Mouse (Mus musculus): ENCODE data around the gene Slc25a25. TPM values are rescaled to one million over a fixed set of nuclear protein-coding genes. Genes with fewer than 3 reads are reported as not detected.
"Not testable (repeated sequence)": the region's sequence is repeated elsewhere in the genome, so short reads cannot be mapped to it uniquely, and the experiment has no call there.

The Slc25a25 gene
- 7.3 and 7.9 TPM in 2 replicates for polyA plus RNA-seq (2012; ENCODE audit: insufficient read depth, low replicate concordance)

GRCm38 (mm10) chr2:32450881-32451844, at the start of gene Slc25a25:
TSS of gene Slc25a25 (minus strand) at chr2:32451445.
- peaks cover 28% of the 10 kb centered on the region for H3K36me3 ChIP-seq (replicated peaks; ENCODE audit: low read length)
- H3K4me3 ChIP-seq (replicated peaks) = peak within 1 kb of the TSS; percentile 97
- H3K9me3 ChIP-seq = no peaks in the 10 kb centered on the region
- no peaks in the 10 kb centered on the region for H3K27me3 ChIP-seq (replicated peaks)
- peaks cover 72% of the 10 kb centered on the region for H3K4me1 ChIP-seq
- TF ChIP-seq GATA1 (IDR thresholded peaks at IDR 0.05; ENCODE audit: borderline replicate concordance, low read length) = no peak
- TF ChIP-seq FLI1 (IDR thresholded peaks at IDR 0.05; ENCODE audit: low read length) = peak; percentile 8; the same call in 1 of the 2 replicates

- TF ChIP-seq FLI1 (IDR thresholded peaks at IDR 0.05; ENCODE audit: low read length) = no peak
- TF ChIP-seq GATA1 (IDR thresholded peaks at IDR 0.05; ENCODE audit: borderline replicate concordance, low read length) = no peak
- peaks cover 6% of the 10 kb centered on the region for H3K36me3 ChIP-seq (replicated peaks; ENCODE audit: low read length)
- H3K4me1 ChIP-seq = peaks cover 58% of the 10 kb centered on the region
- peaks cover 12% of the 10 kb centered on the region for H3K9me3 ChIP-seq
- H3K4me3 ChIP-seq (replicated peaks) = no peak overlapping the region
- peaks cover 8% of the 10 kb centered on the region for H3K27me3 ChIP-seq (replicated peaks)
These were observed 49.2 kb upstream of the Slc25a25 start for GRCm38 (mm10) chr2:32500461-32500860.

- TF ChIP-seq GATA1 (IDR thresholded peaks at IDR 0.05; ENCODE audit: borderline replicate concordance, low read length) (no peak), FLI1 (IDR thresholded peaks at IDR 0.05; ENCODE audit: low read length) (no peak)
- peaks cover 6% of the 10 kb centered on the region for H3K36me3 ChIP-seq (replicated peaks; ENCODE audit: low read length)
- peaks cover 12% of the 10 kb centered on the region for H3K9me3 ChIP-seq
- peaks cover 12% of the 10 kb centered on the region for H3K27me3 ChIP-seq (replicated peaks)
- H3K4me3 ChIP-seq (replicated peaks) = peak overlapping the region; percentile 62
- H3K4me1 ChIP-seq = peaks cover 69% of the 10 kb centered on the region
These were observed 48.1 kb upstream of the Slc25a25 start for GRCm38 (mm10) chr2:32499365-32499764.

GRCm38 (mm10) chr2:32496190-32496589, 44.9 kb upstream of the Slc25a25 start:
- peaks cover 15% of the 10 kb centered on the region for H3K27me3 ChIP-seq (replicated peaks)
- peaks cover 6% of the 10 kb centered on the region for H3K36me3 ChIP-seq (replicated peaks; ENCODE audit: low read length)
- peaks cover 63% of the 10 kb centered on the region for H3K4me1 ChIP-seq
- H3K4me3 ChIP-seq (replicated peaks) = peak overlapping the region; percentile 90
- TF ChIP-seq FLI1 (IDR thresholded peaks at IDR 0.05; ENCODE audit: low read length) = no peak
- TF ChIP-seq GATA1 (IDR thresholded peaks at IDR 0.05; ENCODE audit: borderline replicate concordance, low read length) = no peak
- peaks cover 12% of the 10 kb centered on the region for H3K9me3 ChIP-seq

- no peak for TF ChIP-seq GATA1 (IDR thresholded peaks at IDR 0.05; ENCODE audit: borderline replicate concordance, low read length)
- TF ChIP-seq FLI1 (IDR thresholded peaks at IDR 0.05; ENCODE audit: low read length) = no peak
- peaks cover 6% of the 10 kb centered on the region for H3K36me3 ChIP-seq (replicated peaks; ENCODE audit: low read length)
- H3K4me1 ChIP-seq = peaks cover 59% of the 10 kb centered on the region
- peak overlapping the region; percentile 90 for H3K4me3 ChIP-seq (replicated peaks)
- H3K27me3 ChIP-seq (replicated peaks) = peaks cover 15% of the 10 kb centered on the region
- H3K9me3 ChIP-seq = peaks cover 12% of the 10 kb centered on the region
These were observed 44.0 kb upstream of the Slc25a25 start for GRCm38 (mm10) chr2:32495185-32495726.

- Histone ChIP-seq H3K4me3 (replicated peaks) (peak overlapping the region; percentile 90), H3K36me3 (replicated peaks; ENCODE audit: low read length) (peaks cover 6% of the 10 kb centered on the region), H3K27me3 (replicated peaks) (peaks cover 15% of the 10 kb centered on the region), H3K9me3 (peaks cover 12% of the 10 kb centered on the region), H3K4me1 (peaks cover 52% of the 10 kb centered on the region)
- TF ChIP-seq GATA1 (IDR thresholded peaks at IDR 0.05; ENCODE audit: borderline replicate concordance, low read length) (no peak), FLI1 (IDR thresholded peaks at IDR 0.05; ENCODE audit: low read length) (no peak)
These were observed 43.3 kb upstream of the Slc25a25 start for GRCm38 (mm10) chr2:32494522-32494921.

GRCm38 (mm10) chr2:32493301-32493701, 42.1 kb upstream of the Slc25a25 start:
- Histone ChIP-seq H3K4me1 (peaks cover 46% of the 10 kb centered on the region), H3K27me3 (replicated peaks) (peaks cover 15% of the 10 kb centered on the region), H3K4me3 (replicated peaks) (peak overlapping the region; percentile 70), H3K36me3 (replicated peaks; ENCODE audit: low read length) (no peaks in the 10 kb centered on the region), H3K9me3 (peaks cover 5% of the 10 kb centered on the region)
- TF ChIP-seq GATA1 (IDR thresholded peaks at IDR 0.05; ENCODE audit: borderline replicate concordance, low read length) = no peak
- no peak for TF ChIP-seq FLI1 (IDR thresholded peaks at IDR 0.05; ENCODE audit: low read length)

GRCm38 (mm10) chr2:32492661-32493060, 41.4 kb upstream of the Slc25a25 start:
- Histone ChIP-seq H3K27me3 (replicated peaks) (peaks cover 15% of the 10 kb centered on the region), H3K9me3 (peaks cover 1% of the 10 kb centered on the region; the same call in 1 of the 2 replicates), H3K4me3 (replicated peaks) (no peak overlapping the region), H3K36me3 (replicated peaks; ENCODE audit: low read length) (no peaks in the 10 kb centered on the region), H3K4me1 (peaks cover 46% of the 10 kb centered on the region)
- TF ChIP-seq GATA1 (IDR thresholded peaks at IDR 0.05; ENCODE audit: borderline replicate concordance, low read length) (no peak), FLI1 (IDR thresholded peaks at IDR 0.05; ENCODE audit: low read length) (no peak)

GRCm38 (mm10) chr2:32490730-32491129, 39.5 kb upstream of the Slc25a25 start:
- H3K4me1 ChIP-seq = peaks cover 48% of the 10 kb centered on the region
- not testable (repeated sequence) for H3K9me3 ChIP-seq; H3K36me3 ChIP-seq (replicated peaks; ENCODE audit: low read length); H3K4me3 ChIP-seq (replicated peaks)
- H3K27me3 ChIP-seq (replicated peaks) = peaks cover 14% of the 10 kb centered on the region

- H3K27me3 ChIP-seq (replicated peaks) = peaks cover 7% of the 10 kb centered on the region
- H3K36me3 ChIP-seq (replicated peaks; ENCODE audit: low read length) = no peaks in the 10 kb centered on the region
- TF ChIP-seq GATA1 (IDR thresholded peaks at IDR 0.05; ENCODE audit: borderline replicate concordance, low read length) (no peak), FLI1 (IDR thresholded peaks at IDR 0.05; ENCODE audit: low read length) (no peak)
- peaks cover 28% of the 10 kb centered on the region for H3K4me1 ChIP-seq
- H3K4me3 ChIP-seq (replicated peaks) = no peak overlapping the region
- no peaks in the 10 kb centered on the region for H3K9me3 ChIP-seq
These were observed 37.4 kb upstream of the Slc25a25 start for GRCm38 (mm10) chr2:32488679-32489078.

All from megakaryocyte, embryonic 14.5 days (primary cell).